Mouse (Mus musculus): Measurements from ENCODE around the gene Abhd2. TPM values are rescaled to one million over a fixed set of nuclear protein-coding genes. Genes with fewer than 3 reads are reported as not detected.

Abhd2 gene
- total RNA-seq, 1 experiment from 2014 or later = 39.1 TPM

- no peak for ATAC-seq (replicated peaks in 1 of 2; ENCODE audit: insufficient read depth in 1 of 2, low FRiP score in 2 of 2, low TSS enrichment in 1 of 2, low read depth in 1 of 2, poor library complexity in 2 of 2, severe bottlenecking in 2 of 2)
Observed at GRCm38 (mm10) chr7:79308455-79309030, 35.5 kb downstream of the Abhd2 start.

GRCm38 (mm10) chr7:79309247-79310190, 36.5 kb downstream of the Abhd2 start:
- no peak for ATAC-seq (replicated peaks in 1 of 2; ENCODE audit: insufficient read depth in 1 of 2, low FRiP score in 2 of 2, low TSS enrichment in 1 of 2, low read depth in 1 of 2, poor library complexity in 2 of 2, severe bottlenecking in 2 of 2)

- ATAC-seq (replicated peaks in 1 of 2; ENCODE audit: insufficient read depth in 1 of 2, low FRiP score in 2 of 2, low TSS enrichment in 1 of 2, low read depth in 1 of 2, poor library complexity in 2 of 2, severe bottlenecking in 2 of 2) = no peak
Observed at GRCm38 (mm10) chr7:79310191-79310555, 37.2 kb downstream of the Abhd2 start.

GRCm38 (mm10) chr7:79311420-79311988, 38.5 kb downstream of the Abhd2 start:
- ATAC-seq (replicated peaks in 1 of 2; ENCODE audit: insufficient read depth in 1 of 2, low FRiP score in 2 of 2, low TSS enrichment in 1 of 2, low read depth in 1 of 2, poor library complexity in 2 of 2, severe bottlenecking in 2 of 2) = no peak

GRCm38 (mm10) chr7:79312246-79312645, 39.2 kb downstream of the Abhd2 start:
- ATAC-seq (replicated peaks in 1 of 2; ENCODE audit: insufficient read depth in 1 of 2, low FRiP score in 2 of 2, low TSS enrichment in 1 of 2, low read depth in 1 of 2, poor library complexity in 2 of 2, severe bottlenecking in 2 of 2) = no peak

- ATAC-seq (replicated peaks in 1 of 2; ENCODE audit: insufficient read depth in 1 of 2, low FRiP score in 2 of 2, low TSS enrichment in 1 of 2, low read depth in 1 of 2, poor library complexity in 2 of 2, severe bottlenecking in 2 of 2) = 0 out of 4 replicates have a peak, but pooled peaks have one; percentile 0 to 6
Observed at GRCm38 (mm10) chr7:79313519-79314059, 40.6 kb downstream of the Abhd2 start.

- ATAC-seq (replicated peaks in 1 of 2; ENCODE audit: insufficient read depth in 1 of 2, low FRiP score in 2 of 2, low TSS enrichment in 1 of 2, low read depth in 1 of 2, poor library complexity in 2 of 2, severe bottlenecking in 2 of 2) = peak; percentile 80 to 82
Observed at GRCm38 (mm10) chr7:79314517-79314916, 41.5 kb downstream of the Abhd2 start.

GRCm38 (mm10) chr7:79315149-79315548, 42.1 kb downstream of the Abhd2 start:
- ATAC-seq (replicated peaks in 1 of 2; ENCODE audit: insufficient read depth in 1 of 2, low FRiP score in 2 of 2, low TSS enrichment in 1 of 2, low read depth in 1 of 2, poor library complexity in 2 of 2, severe bottlenecking in 2 of 2) = peak; percentile 27 to 46; a peak in 3 of 4 replicates

- ATAC-seq (replicated peaks in 1 of 2; ENCODE audit: insufficient read depth in 1 of 2, low FRiP score in 2 of 2, low TSS enrichment in 1 of 2, low read depth in 1 of 2, poor library complexity in 2 of 2, severe bottlenecking in 2 of 2) = no peak
Observed at GRCm38 (mm10) chr7:79316069-79316695, 43.2 kb downstream of the Abhd2 start.

- no peak for ATAC-seq (replicated peaks in 1 of 2; ENCODE audit: insufficient read depth in 1 of 2, low FRiP score in 2 of 2, low TSS enrichment in 1 of 2, low read depth in 1 of 2, poor library complexity in 2 of 2, severe bottlenecking in 2 of 2)
Observed at GRCm38 (mm10) chr7:79317576-79317975, 44.6 kb downstream of the Abhd2 start.

- ATAC-seq (replicated peaks in 1 of 2; ENCODE audit: insufficient read depth in 1 of 2, low FRiP score in 2 of 2, low TSS enrichment in 1 of 2, low read depth in 1 of 2, poor library complexity in 2 of 2, severe bottlenecking in 2 of 2) = no peak
Observed at GRCm38 (mm10) chr7:79318110-79318801, 45.3 kb downstream of the Abhd2 start.

GRCm38 (mm10) chr7:79323855-79324254, 50.9 kb downstream of the Abhd2 start:
- no peak for ATAC-seq (replicated peaks in 1 of 2; ENCODE audit: insufficient read depth in 1 of 2, low FRiP score in 2 of 2, low TSS enrichment in 1 of 2, low read depth in 1 of 2, poor library complexity in 2 of 2, severe bottlenecking in 2 of 2)

GRCm38 (mm10) chr7:79328769-79329168, 55.8 kb downstream of the Abhd2 start:
- no peak for ATAC-seq (replicated peaks in 1 of 2; ENCODE audit: insufficient read depth in 1 of 2, low FRiP score in 2 of 2, low TSS enrichment in 1 of 2, low read depth in 1 of 2, poor library complexity in 2 of 2, severe bottlenecking in 2 of 2)

- ATAC-seq (replicated peaks in 1 of 2; ENCODE audit: insufficient read depth in 1 of 2, low FRiP score in 2 of 2, low TSS enrichment in 1 of 2, low read depth in 1 of 2, poor library complexity in 2 of 2, severe bottlenecking in 2 of 2) = no peak
Observed at GRCm38 (mm10) chr7:79331197-79331596, 58.2 kb downstream of the Abhd2 start.

- ATAC-seq (replicated peaks in 1 of 2; ENCODE audit: insufficient read depth in 1 of 2, low FRiP score in 2 of 2, low TSS enrichment in 1 of 2, low read depth in 1 of 2, poor library complexity in 2 of 2, severe bottlenecking in 2 of 2) = no peak
Observed at GRCm38 (mm10) chr7:79333419-79333818, 60.4 kb downstream of the Abhd2 start.

GRCm38 (mm10) chr7:79336362-79336910, 63.4 kb downstream of the Abhd2 start:
- ATAC-seq (replicated peaks in 1 of 2; ENCODE audit: insufficient read depth in 1 of 2, low FRiP score in 2 of 2, low TSS enrichment in 1 of 2, low read depth in 1 of 2, poor library complexity in 2 of 2, severe bottlenecking in 2 of 2) = no peak

- ATAC-seq (replicated peaks in 1 of 2; ENCODE audit: insufficient read depth in 1 of 2, low FRiP score in 2 of 2, low TSS enrichment in 1 of 2, low read depth in 1 of 2, poor library complexity in 2 of 2, severe bottlenecking in 2 of 2) = peak in 1 of 2 experiments; percentile 51; a peak in 1 of 4 replicates
Observed at GRCm38 (mm10) chr7:79345902-79346301, 72.9 kb downstream of the Abhd2 start.
